Mouse (Mus musculus) spleen, postnatal 10 days (tissue): Measurements from ENCODE around the gene Nup188.

ENCODE experiments used
- DNase-seq, 2 experiments: peaks; one replicate each; pipeline ENCODE4 v3.0.0; 2021 to 2022; ENCODE audit warnings: low spot score in 2 of 2

Nup188 gene

GRCm38 (mm10) chr2:30286192-30287026, at the start of gene Nup188, which contains the start of gene Dolk:
Gene Nup188 (plus strand): TSS chr2:30286397.
Gene Dolk (minus strand): TSS chr2:30286334.
- peak; percentile 98 to 99 for DNase-seq

GRCm38 (mm10) chr2:30236426-30237198, 49.6 kb upstream of the Nup188 start:
- DNase-seq = no peak

- DNase-seq = peak; percentile 99 to 100
These were observed 48.9 kb upstream of the Nup188 start, which contains the start of gene Lrrc8a for GRCm38 (mm10) chr2:30237199-30237880. Gene Lrrc8a (plus strand): TSS chr2:30237715.

- peak; percentile 70 to 77 for DNase-seq
These were observed 48.3 kb upstream of the Nup188 start for GRCm38 (mm10) chr2:30237881-30238280.

- no peak for DNase-seq
These were observed 47.2 kb upstream of the Nup188 start for GRCm38 (mm10) chr2:30238906-30239465.

GRCm38 (mm10) chr2:30239777-30240176, 46.4 kb upstream of the Nup188 start:
- peak; percentile 50 to 75 for DNase-seq

GRCm38 (mm10) chr2:30240267-30240666, 45.9 kb upstream of the Nup188 start, which contains the start of gene Gm28035:
Gene Gm28035 (plus strand): TSS chr2:30240567.
- DNase-seq = no peak

- DNase-seq = no peak
These were observed 43.7 kb upstream of the Nup188 start for GRCm38 (mm10) chr2:30242509-30242908.

- no peak for DNase-seq
These were observed 42.8 kb upstream of the Nup188 start for GRCm38 (mm10) chr2:30243391-30243790.

GRCm38 (mm10) chr2:30244595-30245178, 41.5 kb upstream of the Nup188 start:
- DNase-seq = no peak

GRCm38 (mm10) chr2:30247036-30247435, 39.2 kb upstream of the Nup188 start:
- no peak for DNase-seq

GRCm38 (mm10) chr2:30247681-30248080, 38.5 kb upstream of the Nup188 start:
- no peak for DNase-seq

GRCm38 (mm10) chr2:30249182-30249581, 37.0 kb upstream of the Nup188 start:
- DNase-seq = no peak

GRCm38 (mm10) chr2:30250166-30251128, 35.8 kb upstream of the Nup188 start:
- no peak for DNase-seq

GRCm38 (mm10) chr2:30251417-30252104, 34.6 kb upstream of the Nup188 start:
- DNase-seq = peak; percentile 40 to 78

GRCm38 (mm10) chr2:30252521-30252920, 33.7 kb upstream of the Nup188 start:
- DNase-seq = no peak

GRCm38 (mm10) chr2:30253809-30254208, 32.4 kb upstream of the Nup188 start:
- DNase-seq = no peak

- no peak for DNase-seq
These were observed 30.4 kb upstream of the Nup188 start for GRCm38 (mm10) chr2:30255631-30256395.
